ENCODE assay signal across 31 mouse cellular contexts in the genomic region with DNA sequence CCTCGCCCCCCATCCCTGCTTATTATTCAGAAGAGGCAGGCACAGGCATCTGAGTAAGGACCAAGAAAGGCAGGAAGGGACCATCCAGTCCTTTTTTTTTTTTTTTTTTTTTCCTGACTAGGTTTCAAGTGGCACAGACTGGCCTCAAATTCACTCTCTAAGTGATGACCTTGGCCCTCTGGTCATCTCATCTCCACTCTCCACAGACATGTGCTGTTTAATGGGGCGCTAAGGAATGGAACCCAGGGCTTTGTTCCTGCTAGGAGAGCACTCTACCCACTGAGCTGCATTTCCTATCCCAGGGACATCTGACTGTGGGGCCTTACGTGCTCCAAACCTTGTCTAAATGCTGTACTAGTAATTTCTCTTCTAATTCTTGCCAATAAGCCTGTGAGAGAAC.
"Had no signal": no experiment of that assay in that cellular context is flagged by ENCODE, and none has a peak within 500 bp of the region (broad histone marks: within the 10 kb centered on the region; RNA-seq: fewer than 3 reads in every experiment).

No protein-coding gene starts in this region.

- H3K27ac ChIP-seq: heart, embryonic 10.5 days; heart, embryonic 13.5 days; heart, embryonic 15.5 days; hindbrain, embryonic 10.5 days; hindbrain, embryonic 12.5 days; hindbrain, embryonic 13.5 days; hindbrain, embryonic 14.5 days; hindbrain, embryonic 15.5 days; hindbrain, postnatal 0 days; kidney, embryonic 15.5 days; layer of hippocampus, adult 2 months; left cerebral cortex, adult 2 months had no signal

- H3K9ac ChIP-seq: heart, embryonic 12.5 days; heart, embryonic 13.5 days; heart, embryonic 15.5 days; hindbrain, embryonic 12.5 days; hindbrain, embryonic 13.5 days; hindbrain, embryonic 14.5 days; hindbrain, embryonic 15.5 days; intestine, embryonic 15.5 days; kidney, embryonic 15.5 days had no signal

- ATAC-seq: hindbrain, embryonic 16.5 days; hindbrain, postnatal 0 days; inflammation-experienced regulatory T-cells, adult 6 months; intestine, postnatal 0 days had no signal

- H3K36me3 ChIP-seq: heart, embryonic 10.5 days; heart, embryonic 12.5 days; heart, embryonic 13.5 days; heart, embryonic 15.5 days; hindbrain, embryonic 10.5 days; hindbrain, embryonic 12.5 days; hindbrain, embryonic 13.5 days; hindbrain, embryonic 15.5 days; intestine, embryonic 15.5 days; kidney, embryonic 15.5 days had no signal

- H3K4me1 ChIP-seq: heart, embryonic 12.5 days; heart, embryonic 15.5 days; hindbrain, embryonic 12.5 days; hindbrain, embryonic 15.5 days had no signal

- H3K4me3 ChIP-seq: heart, embryonic 10.5 days; heart, embryonic 12.5 days; heart, embryonic 13.5 days; heart, embryonic 15.5 days; hindbrain, embryonic 10.5 days; hindbrain, embryonic 12.5 days; hindbrain, embryonic 13.5 days; hindbrain, embryonic 15.5 days; intestine, embryonic 15.5 days; kidney, embryonic 15.5 days; layer of hippocampus, adult 2 months; left cerebral cortex, adult 2 months had no signal

- H3K9me3 ChIP-seq: heart, embryonic 10.5 days; heart, embryonic 12.5 days; heart, embryonic 13.5 days; heart, embryonic 15.5 days; hindbrain, embryonic 10.5 days; hindbrain, embryonic 12.5 days; hindbrain, embryonic 13.5 days; hindbrain, embryonic 15.5 days; intestine, embryonic 15.5 days; kidney, embryonic 15.5 days had no signal

- H3K4me2 ChIP-seq: heart, embryonic 11.5 days; heart, embryonic 12.5 days; heart, embryonic 13.5 days; heart, embryonic 15.5 days; hindbrain, embryonic 12.5 days; hindbrain, embryonic 13.5 days; hindbrain, embryonic 14.5 days; hindbrain, embryonic 15.5 days; intestine, embryonic 15.5 days; kidney, embryonic 15.5 days had no signal

- DNase-seq: heart, postnatal 10 days; heart, postnatal 14 days; heart, postnatal 36 days; heart, postnatal 4 days; kidney, adult 11 months; kidney, adult 18-20 months; kidney, adult 2 months; kidney, adult 8-10 months; kidney, postnatal 10 days; kidney, postnatal 14 days; kidney, postnatal 25 days; layer of hippocampus, adult 9-11 months; layer of hippocampus, postnatal 36 days had no signal

- H3K27me3 ChIP-seq: heart, embryonic 12.5 days; heart, embryonic 13.5 days; heart, embryonic 15.5 days; hindbrain, embryonic 12.5 days; hindbrain, embryonic 13.5 days; hindbrain, embryonic 15.5 days; intestine, embryonic 15.5 days; kidney, embryonic 15.5 days had no signal
